Mouse (Mus musculus): ENCODE results near the gene Insyn1.

The Insyn1 gene

DNA sequence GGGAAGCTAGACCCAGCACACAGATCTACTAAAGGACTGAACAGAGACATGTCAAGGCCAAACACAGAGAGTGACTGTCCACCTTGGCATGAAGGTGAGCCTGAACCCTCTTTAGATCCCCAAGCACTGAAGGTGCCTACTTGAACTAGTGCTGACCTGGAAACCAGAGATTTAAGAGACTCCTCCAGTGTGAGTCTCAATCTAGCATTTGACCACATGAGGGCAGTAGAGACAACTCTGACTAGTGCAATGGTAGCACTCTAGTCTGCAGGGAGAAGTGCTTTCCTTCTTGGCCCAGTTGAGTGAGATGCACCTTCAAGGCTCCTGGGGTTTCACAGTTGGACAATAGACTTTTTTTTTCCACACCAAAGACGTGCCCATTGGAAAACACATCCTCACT, 46.4 kb downstream of the Insyn1 start:
- DNase-seq (ENCODE audit: low read depth, low spot score): peak; percentile 82

DNA sequence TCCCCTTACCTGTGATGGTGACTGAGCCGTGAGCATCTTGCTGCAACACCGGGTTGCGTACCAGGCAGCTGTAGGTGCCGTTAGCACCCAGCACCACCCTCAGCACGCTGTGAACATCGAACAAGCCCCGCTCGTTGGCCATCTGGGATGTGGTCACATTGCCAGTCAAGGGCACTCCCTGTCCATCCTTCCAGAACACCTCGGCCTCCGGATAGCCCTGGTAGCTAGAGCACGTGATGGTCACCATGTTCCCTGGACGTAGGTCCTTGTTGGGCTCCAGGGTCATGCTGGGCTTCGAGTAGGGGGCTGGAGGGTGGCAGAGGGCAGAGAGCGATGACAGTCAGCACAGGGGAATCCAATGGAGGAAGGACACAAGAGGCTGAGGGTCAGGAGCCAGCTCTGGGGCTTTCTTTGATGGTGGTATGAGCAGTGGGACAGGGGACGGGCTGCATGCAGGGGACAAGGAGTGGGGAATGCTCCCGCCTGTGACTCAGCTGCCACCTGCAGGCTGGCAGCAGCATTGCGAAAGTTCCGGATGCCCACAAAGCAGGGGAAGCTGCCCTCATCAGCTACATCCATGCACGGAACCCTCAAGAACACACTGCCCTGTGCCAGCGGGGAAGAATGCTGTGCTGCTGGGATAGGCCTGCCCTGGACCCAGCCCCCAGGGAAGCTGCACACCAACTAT, 47.2 kb downstream of the Insyn1 start:
- peak; percentile 25 for DNase-seq (ENCODE audit: low read depth, low spot score)

DNA sequence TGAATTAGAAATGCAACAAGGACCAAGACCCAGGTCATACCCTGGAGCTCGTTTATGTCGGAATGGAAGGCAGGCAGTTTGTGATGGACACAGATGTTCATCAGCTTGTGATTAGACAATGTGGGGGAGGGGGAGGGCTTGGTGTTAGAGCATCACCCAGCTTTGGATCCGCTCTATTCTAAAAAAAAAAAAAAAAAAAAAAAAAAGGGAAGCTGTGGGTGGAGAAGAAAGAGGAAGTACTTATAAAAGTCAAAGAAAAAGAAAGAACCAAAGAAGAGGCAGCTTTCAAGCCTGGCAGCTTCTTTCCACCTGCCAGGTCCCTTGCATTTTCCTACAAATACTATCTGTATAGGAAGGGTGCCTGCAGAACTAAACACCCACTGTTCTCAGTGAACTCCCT, 49.4 kb downstream of the Insyn1 start:
- no peak for DNase-seq (ENCODE audit: low read depth, low spot score)

DNA sequence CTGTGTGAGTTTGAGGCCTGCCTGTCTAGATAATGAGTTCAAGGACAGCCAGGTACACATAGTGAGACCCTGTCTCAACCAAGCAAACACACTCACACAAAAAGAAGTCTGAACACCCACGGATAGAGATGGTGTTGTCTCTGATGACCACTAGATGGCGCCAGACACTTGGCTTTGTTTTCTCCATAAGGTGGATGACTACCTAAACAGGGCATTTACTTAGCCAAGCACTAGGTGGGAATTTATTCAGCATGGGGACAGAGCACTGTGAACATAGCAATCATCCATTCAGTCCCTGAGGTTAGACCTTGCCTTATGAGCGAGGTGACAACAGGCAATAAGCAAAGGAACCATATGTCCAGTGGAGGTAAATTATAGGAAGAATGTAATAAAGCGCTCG, 51.5 kb downstream of the Insyn1 start:
- peak; percentile 87 for DNase-seq (ENCODE audit: low read depth, low spot score)

DNA sequence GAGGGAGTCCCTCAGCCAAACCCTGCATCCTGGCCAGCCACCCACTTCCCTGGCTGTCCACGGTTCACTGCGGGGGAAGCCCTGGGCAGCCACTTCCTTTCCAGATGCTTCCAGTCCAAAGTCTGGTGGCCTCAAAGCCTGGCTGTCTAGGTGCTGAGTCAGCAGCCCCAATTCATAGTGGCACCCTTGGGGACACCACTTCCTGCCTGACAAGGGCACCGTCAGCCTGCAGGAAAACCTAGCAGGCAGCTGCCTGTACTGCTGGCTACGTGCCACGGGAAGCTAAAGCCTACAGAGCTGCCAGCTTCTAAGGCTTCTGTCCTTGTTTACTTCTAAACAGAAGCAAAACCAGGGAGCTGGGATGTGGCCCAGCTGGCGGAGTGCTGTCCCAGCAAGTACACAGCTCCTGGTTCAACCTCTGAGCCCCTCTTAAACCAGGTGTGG, 53.5 kb downstream of the Insyn1 start:
- DNase-seq (ENCODE audit: low read depth, low spot score): no peak

DNA sequence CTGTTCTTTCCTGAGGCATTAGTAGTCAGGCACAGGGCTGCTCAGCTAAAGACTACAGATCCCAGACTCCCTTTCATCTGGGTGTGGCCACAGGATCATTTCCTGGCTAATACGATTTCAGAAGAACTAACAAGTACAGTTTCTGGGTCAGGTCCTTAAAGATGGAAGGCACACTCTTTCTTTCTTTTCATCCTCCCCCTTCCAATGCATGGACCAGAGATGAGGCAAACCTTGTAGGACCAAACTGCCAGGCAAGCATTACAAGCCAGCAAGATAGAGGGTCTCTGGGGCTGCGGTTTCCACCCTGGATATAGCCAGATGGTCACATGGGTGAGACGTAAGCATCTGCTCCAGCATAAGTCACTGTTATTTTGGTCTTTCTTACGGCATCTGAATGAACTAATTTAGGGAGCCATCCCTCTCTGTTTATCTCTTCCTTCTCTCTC, 56.5 kb downstream of the Insyn1 start:
- peak; percentile 35 for DNase-seq (ENCODE audit: low read depth, low spot score)

DNA sequence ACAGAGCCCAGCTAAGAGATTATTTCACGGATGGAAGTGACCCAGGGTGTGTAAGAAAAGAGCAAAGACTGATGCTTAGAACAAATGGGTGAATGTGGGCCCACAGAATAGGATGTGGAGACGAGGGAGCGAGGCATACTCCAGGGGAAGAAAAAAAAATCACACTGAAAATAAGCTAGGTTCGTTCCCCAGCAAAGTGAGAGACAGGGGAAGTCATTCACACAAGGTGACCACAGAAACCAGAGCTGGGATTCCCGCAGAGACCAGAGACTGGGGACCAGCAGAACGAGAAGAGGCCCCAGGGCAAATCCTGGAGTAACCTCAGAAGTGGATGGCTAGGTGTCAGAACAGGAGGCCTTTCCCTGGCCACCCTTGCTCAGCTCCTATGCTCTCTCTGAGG, 57.0 kb downstream of the Insyn1 start:
- no peak for DNase-seq (ENCODE audit: low read depth, low spot score)

DNA sequence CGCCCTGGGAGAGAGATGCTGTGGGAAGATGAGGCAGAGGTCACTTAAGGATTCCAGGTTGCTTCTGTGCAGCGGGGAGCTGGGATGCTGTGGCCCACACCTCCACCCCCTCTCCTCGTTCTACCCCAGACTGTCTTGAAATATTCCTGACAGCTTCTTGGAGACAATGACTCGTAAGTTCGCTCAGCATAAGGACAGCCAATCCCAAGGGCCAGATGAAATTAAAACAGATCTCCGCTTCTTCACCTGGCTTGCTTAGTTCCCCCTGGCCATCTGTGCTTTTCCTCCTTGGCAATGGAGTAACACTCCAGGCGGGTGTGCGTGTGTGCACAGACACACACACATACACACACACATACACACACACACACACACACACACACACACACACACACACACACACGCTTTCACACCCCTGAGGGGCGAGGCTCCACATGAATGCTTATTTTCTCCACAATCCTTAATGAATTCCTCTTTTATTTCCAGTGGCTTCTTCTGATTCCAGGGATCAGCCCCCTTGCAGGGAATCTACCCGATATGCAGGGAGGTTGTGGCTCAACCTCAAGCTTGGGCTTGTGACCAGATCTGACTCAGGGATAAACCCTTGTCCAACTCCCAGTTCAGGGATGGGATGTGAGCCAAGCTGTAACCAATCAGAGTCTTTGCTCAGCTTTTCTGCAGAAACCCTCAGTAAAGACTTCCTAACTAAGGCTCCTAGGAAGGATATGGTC, 58.4 kb downstream of the Insyn1 start:
- DNase-seq (ENCODE audit: low read depth, low spot score): no peak

DNA sequence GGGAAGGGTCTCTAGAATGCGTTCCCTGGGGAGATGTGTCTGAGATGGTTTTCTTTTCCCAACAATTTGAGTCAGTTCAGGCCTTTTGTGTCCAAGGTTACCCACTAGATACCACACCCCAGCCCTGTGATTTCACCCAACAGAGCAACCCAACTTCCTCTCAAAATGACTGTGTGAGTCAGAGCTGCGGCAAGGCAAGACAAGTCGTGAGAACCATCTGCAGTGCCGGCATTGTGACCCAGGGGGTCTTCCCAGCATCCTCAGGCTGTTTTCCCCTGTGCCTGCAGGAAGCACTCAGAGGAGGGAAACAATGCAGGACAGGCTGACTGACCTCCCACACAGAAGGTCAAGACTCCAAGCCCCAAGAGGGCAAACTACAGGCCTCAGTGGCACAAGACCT, 60.5 kb downstream of the Insyn1 start:
- peak; percentile 53 for DNase-seq (ENCODE audit: low read depth, low spot score)

Measured in R1 (cell line).